In the genomic region with DNA sequence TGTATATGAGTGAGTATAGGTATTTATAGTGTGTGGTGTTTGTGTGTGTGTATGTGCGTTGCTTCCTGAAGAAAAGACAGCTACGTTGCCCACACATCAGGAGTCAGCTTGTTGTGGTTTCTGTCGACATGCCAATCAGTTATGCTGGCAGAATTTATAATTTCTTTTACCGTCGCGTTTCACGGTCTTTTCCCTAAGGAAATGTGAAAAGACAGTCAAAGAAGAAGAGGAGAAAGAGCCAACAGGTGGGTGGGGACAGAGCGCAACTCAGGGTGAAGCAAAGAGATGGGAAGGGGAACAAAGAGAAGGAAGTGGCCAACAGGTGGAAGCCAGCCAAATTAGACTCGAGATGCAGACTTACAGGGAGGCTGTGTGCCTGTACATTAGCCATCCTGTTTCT, we compare ENCODE assay signal across 14 mouse cellular contexts.
A peak's percentile ranks its signal among the peaks of the same experiment; 100 is the strongest.
DNase-seq lines count a peak whose midpoint lies in the region; ATAC-seq and TF ChIP-seq lines count a peak whose summit lies in the region.
"Had no signal": no experiment of that assay in that cellular context is flagged by ENCODE, and none has a peak within 500 bp of the region (broad histone marks: within the 10 kb centered on the region; RNA-seq: fewer than 3 reads in every experiment).

No protein-coding gene starts in this region.

- H3K79me2 ChIP-seq in myocyte (ENCODE audit: control insufficient read depth, insufficient read depth), result no peaks in the 10 kb centered on the region

- no peak overlapping the region for H3ac ChIP-seq in myocyte (ENCODE audit: control insufficient read depth, insufficient read length)

- 68% methylated on average over 9 of the region's 9 CpGs for WGBS in embryonic facial prominence, embryonic 14.5 days
- 91% methylated on average over 9 of the region's 9 CpGs for WGBS in embryonic facial prominence, embryonic 10.5 days

- peak; percentile 13 for DNase-seq in embryonic facial prominence, embryonic 14.5 days (ENCODE audit: low spot score)
- DNase-seq in embryonic facial prominence, embryonic 10.5 days (ENCODE audit: low spot score), result no peak
- DNase-seq in spleen, postnatal 4 days (ENCODE audit: low spot score in 2 of 2), result peak; percentile 11 to 46
- DNase-seq in spleen, postnatal 10 days (ENCODE audit: low spot score in 2 of 2), result no peak
- peak; percentile 29 for DNase-seq in brain, embryonic 14.5 days (ENCODE audit: low read depth)
- no peak for DNase-seq in B cell, adult 2 months
- no peak for DNase-seq in urinary bladder, adult 18-20 months (ENCODE audit: low spot score in 2 of 2)
- DNase-seq: adrenal gland, postnatal 10 days; kidney, postnatal 36 days; lung, embryonic 14.5 days had no signal

- no peaks in the 10 kb centered on the region for H3K36me3 ChIP-seq in embryonic facial prominence, embryonic 14.5 days (ENCODE audit: control insufficient read depth, insufficient read depth, low read length)
- no peaks in the 10 kb centered on the region for H3K36me3 ChIP-seq in embryonic facial prominence, embryonic 10.5 days (replicated peaks)
- no peaks in the 10 kb centered on the region for H3K36me3 ChIP-seq in myocyte (ENCODE audit: control insufficient read depth, insufficient read depth)
- H3K36me3 ChIP-seq: neural tube, embryonic 15.5 days had no signal

- H3K4me1 ChIP-seq in embryonic facial prominence, embryonic 14.5 days (ENCODE audit: control insufficient read depth, insufficient read depth, low read length), result no peaks in the 10 kb centered on the region
- H3K4me1 ChIP-seq in embryonic facial prominence, embryonic 10.5 days, result no peaks in the 10 kb centered on the region
- H3K4me1 ChIP-seq: neural tube, embryonic 15.5 days had no signal

- H3K9me3 ChIP-seq in embryonic facial prominence, embryonic 14.5 days (ENCODE audit: control insufficient read depth, low read length), result peaks cover 4% of the 10 kb centered on the region; the same call in 1 of the 2 replicates
- no peaks in the 10 kb centered on the region for H3K9me3 ChIP-seq in embryonic facial prominence, embryonic 10.5 days
- H3K9me3 ChIP-seq: neural tube, embryonic 15.5 days had no signal

- no peak overlapping the region for H3K4me2 ChIP-seq in embryonic facial prominence, embryonic 14.5 days (ENCODE audit: low read depth, low read length)
- H3K4me2 ChIP-seq in myocyte (ENCODE audit: low read depth), result peak overlapping the region; percentile 37
- H3K4me2 ChIP-seq: lung, embryonic 14.5 days; neural tube, embryonic 15.5 days had no signal

- no peak overlapping the region for H3K4me3 ChIP-seq in embryonic facial prominence, embryonic 14.5 days (ENCODE audit: low read depth, low read length)
- no peak overlapping the region for H3K4me3 ChIP-seq in embryonic facial prominence, embryonic 10.5 days
- no peak overlapping the region for H3K4me3 ChIP-seq in myocyte
- H3K4me3 ChIP-seq: neural tube, embryonic 15.5 days had no signal

- TF ChIP-seq CTCF in brain, embryonic 14.5 days (IDR thresholded peaks at IDR 0.05; ENCODE audit: borderline replicate concordance, extremely low read depth, insufficient read depth, insufficient read length), result no peak

- no peak overlapping the region for H3K27ac ChIP-seq in embryonic facial prominence, embryonic 14.5 days (replicated peaks; ENCODE audit: low read depth, low read length)
- H3K27ac ChIP-seq in embryonic facial prominence, embryonic 10.5 days (replicated peaks), result no peak overlapping the region
- H3K27ac ChIP-seq: neural tube, embryonic 15.5 days had no signal

- ATAC-seq in embryonic facial prominence, embryonic 14.5 days (ENCODE audit: low read depth), result no peak
- ATAC-seq: intestine, embryonic 16.5 days; midbrain, embryonic 16.5 days had no signal

- H3K9ac ChIP-seq in embryonic facial prominence, embryonic 14.5 days (ENCODE audit: low read depth, low read length), result no peak overlapping the region
- H3K9ac ChIP-seq: lung, embryonic 14.5 days; neural tube, embryonic 15.5 days had no signal

- no peaks in the 10 kb centered on the region for H3K27me3 ChIP-seq in embryonic facial prominence, embryonic 14.5 days (replicated peaks; ENCODE audit: control insufficient read depth, insufficient read depth, low read length)
- no peaks in the 10 kb centered on the region for H3K27me3 ChIP-seq in embryonic facial prominence, embryonic 10.5 days (replicated peaks; ENCODE audit: low read depth, poor library complexity, severe bottlenecking)
- H3K27me3 ChIP-seq in myocyte (ENCODE audit: control insufficient read depth, insufficient read depth, insufficient read length), result no peaks in the 10 kb centered on the region
- H3K27me3 ChIP-seq: neural tube, embryonic 15.5 days had no signal

- TF ChIP-seq POLR2A in brain, embryonic 14.5 days (IDR thresholded peaks at IDR 0.05; ENCODE audit: borderline replicate concordance, extremely low read depth, insufficient read depth, insufficient read length, poor library complexity, severe bottlenecking), result no peak
- no peak for TF ChIP-seq POLR2A in myocyte (IDR thresholded peaks at IDR 0.05; ENCODE audit: insufficient read length, low read depth)

TF ChIP-seq in myocyte, 11 proteins besides CTCF, POLR2A, EP300 and RAD21:
- TF ChIP-seq TCF12 (IDR thresholded peaks at IDR 0.05; ENCODE audit: insufficient read depth, poor library complexity, severe bottlenecking) (no peak), CEBPB (IDR thresholded peaks at IDR 0.05; ENCODE audit: insufficient read depth, poor library complexity, severe bottlenecking) (no peak), MAX (IDR thresholded peaks at IDR 0.05; ENCODE audit: low read depth) (no peak), SRF (IDR thresholded peaks at IDR 0.05; ENCODE audit: control insufficient read depth, insufficient read length, low read depth) (no peak), MYOG (IDR thresholded peaks at IDR 0.05; ENCODE audit: control insufficient read depth in 1 of 3, insufficient read depth in 1 of 3, insufficient read length in 2 of 3, low read depth in 2 of 3) (no peak)

Comparison
In these comparisons a context has a peak if more than half of its experiments do, and no peak if none do; other contexts are left out.
1. DNase-seq: peak in embryonic facial prominence, embryonic 14.5 days (single experiment), spleen, postnatal 4 days (2 of 2) and brain, embryonic 14.5 days (single experiment); none in embryonic facial prominence, embryonic 10.5 days (single experiment), spleen, postnatal 10 days (0 of 2), B cell, adult 2 months (0 of 2) and urinary bladder, adult 18-20 months (0 of 2).